Mouse (Mus musculus) left cerebral cortex, adult 9 months (tissue): ENCODE results near the gene Chrm5.
A peak's percentile ranks its signal among the peaks of the same experiment; 100 is the strongest.

ENCODE experiments used
- DNase-seq, 2 experiments: peaks; one replicate each; pipeline ENCODE4 v3.0.0; 2022; ENCODE audit warnings: low spot score in 2 of 2

The Chrm5 gene

DNA sequence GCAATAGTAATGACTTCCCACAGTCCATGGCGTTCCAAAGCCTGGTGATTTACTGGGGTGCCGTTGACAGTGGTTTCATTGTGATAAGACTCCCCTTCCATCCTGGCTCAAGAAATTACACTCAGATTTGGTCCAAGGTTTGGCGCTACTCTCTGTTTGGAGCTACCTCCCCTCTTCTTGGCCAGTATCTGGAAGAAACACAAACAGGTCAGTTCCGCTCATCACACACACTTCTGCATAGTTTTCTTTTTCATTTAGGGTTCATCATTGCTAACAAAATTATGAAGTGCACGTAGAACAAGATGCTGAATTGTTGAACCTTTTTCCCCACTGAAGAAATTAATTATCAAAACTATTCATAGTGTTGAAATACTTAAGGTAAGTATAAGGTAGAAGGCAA, at the start of gene Chrm5:
Gene Chrm5, minus strand, starts transcription at position 101 of the 400 bp plus-strand sequence.
- no peak for DNase-seq

- no peak for DNase-seq
These were observed 46.4 kb upstream of the Chrm5 start for GRCm38 (mm10) chr2:112526933-112527332.

- no peak for DNase-seq
These were observed 40.2 kb upstream of the Chrm5 start for GRCm38 (mm10) chr2:112520526-112521482.

DNA sequence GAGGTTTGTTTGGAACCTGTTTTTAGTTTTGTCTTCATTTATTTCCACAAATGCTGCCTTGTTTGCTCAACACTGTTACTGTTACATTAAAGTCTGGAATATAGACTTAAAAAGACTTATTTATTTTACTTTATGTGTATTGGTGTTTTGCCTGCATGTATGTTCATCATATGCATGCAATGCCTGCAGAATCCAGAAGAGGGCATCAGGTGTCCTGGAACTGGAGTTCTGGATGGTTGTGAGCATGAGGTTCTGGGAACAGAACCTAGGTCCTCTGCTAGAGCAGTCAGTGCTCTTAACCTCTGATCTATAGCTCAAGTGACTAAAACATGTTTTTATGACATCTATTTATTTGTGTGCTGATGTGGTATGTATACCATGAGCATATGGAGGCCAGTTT, 38.0 kb upstream of the Chrm5 start:
- no peak for DNase-seq

- no peak for DNase-seq
These were observed 36.6 kb upstream of the Chrm5 start for GRCm38 (mm10) chr2:112517218-112517617.

- DNase-seq = no peak
These were observed 36.2 kb upstream of the Chrm5 start for GRCm38 (mm10) chr2:112516728-112517127.

DNA sequence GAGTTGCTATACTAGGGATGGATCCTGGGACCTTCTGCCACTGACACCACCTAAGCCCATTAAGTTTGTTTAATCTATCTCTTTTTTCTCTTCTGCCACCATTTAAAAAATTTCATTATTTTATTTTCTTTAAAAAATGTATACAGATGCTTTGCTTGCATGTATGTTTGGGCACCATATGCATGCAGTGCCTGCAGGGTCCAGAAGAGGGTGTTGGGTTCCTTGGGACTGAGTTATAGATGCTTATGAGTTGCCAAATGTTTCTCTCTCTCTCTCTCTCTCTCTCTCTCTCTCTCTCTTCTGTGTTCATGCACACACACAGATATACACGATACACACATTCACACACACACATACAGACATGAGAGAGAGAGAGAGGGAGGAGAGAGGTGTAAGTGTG, 32.5 kb upstream of the Chrm5 start:
- DNase-seq = no peak

- no peak for DNase-seq
These were observed 29.6 kb upstream of the Chrm5 start for GRCm38 (mm10) chr2:112510140-112510539.

GRCm38 (mm10) chr2:112507444-112507843, 26.9 kb upstream of the Chrm5 start:
- DNase-seq = no peak

GRCm38 (mm10) chr2:112506841-112507435, 26.4 kb upstream of the Chrm5 start:
- no peak for DNase-seq

DNA sequence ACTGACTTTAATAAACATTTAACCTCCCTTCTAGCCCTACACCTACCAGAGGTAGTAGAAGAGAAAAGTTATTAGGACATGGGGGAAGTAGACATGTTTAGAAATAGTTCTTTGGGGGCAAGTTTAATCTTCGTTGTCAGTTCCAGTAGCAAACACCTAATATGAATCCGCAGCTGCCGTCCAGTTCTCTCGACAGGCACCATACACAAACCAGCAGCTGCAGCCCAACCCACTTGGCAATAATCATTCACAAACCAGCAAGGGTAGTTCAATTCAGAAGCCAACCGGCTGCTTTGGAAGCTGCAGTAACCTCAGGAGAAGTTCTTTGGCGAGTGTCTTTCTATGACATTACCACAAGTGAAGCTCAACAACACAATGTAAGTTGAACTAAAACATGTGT, 23.4 kb upstream of the Chrm5 start:
- DNase-seq = no peak

GRCm38 (mm10) chr2:112501209-112501608, 20.6 kb upstream of the Chrm5 start:
- peak in 1 of 2 experiments; percentile 84 for DNase-seq

DNA sequence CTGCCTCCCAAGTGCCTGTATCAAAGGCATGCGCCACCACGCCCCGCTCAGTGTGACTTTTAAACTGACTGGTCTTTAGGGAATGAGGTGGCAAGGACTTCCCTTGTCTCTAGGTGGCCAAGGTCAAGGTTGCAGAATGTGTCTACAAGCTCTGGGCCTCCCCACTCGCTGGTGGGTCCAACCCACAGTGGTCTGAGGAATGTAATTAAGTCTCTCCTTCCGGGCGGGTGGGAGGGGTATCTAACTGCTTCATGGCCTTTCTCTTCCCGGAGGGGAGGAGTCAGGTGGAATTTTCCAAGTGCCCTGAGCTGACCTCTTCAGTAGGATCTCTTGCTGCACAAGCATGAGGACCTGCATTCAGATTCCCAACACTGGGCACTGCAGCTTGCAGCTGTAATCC, 17.3 kb upstream of the Chrm5 start:
- no peak for DNase-seq

GRCm38 (mm10) chr2:112493539-112494260, 13.1 kb upstream of the Chrm5 start:
- DNase-seq = no peak

DNA sequence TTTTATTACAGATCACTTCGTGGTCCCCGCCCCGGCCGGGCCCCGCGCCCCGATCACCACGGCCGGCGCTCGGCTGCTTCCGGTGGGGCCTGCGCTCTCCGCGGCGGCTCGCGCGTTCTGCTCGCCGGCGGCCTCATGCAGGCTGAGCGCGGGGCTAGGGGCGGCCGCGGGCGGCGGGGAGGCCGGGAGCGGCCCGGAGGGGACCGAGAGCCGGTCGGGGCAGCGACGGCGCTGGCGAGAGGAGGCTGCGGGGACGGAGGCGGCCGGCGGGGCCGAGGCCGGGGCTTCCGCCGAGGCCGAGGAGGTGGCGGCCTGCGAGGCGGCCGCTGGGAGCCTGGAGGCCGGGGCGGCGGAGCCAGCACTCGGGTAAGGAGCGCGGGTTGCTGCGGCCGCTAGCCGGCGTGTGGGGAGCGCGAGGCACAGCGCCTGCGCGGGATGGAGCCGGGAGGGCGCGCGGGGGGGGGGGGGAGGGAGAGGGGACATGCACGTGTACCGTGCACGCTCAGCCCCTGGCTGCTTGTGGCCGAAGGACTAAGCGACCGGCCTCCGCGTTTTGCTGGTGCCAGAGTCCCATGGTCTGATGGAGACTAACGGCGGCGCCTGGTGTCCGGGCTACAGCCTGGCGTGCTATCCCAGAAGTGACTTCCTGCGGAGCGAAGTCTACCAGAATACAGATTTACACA, 12.4 kb upstream of the Chrm5 start, which contains the start of gene Aven:
Gene Aven, plus strand, starts transcription at position 109 of the 683 bp plus-strand sequence.
- peak in 1 of 2 experiments; percentile 77 for DNase-seq

DNA sequence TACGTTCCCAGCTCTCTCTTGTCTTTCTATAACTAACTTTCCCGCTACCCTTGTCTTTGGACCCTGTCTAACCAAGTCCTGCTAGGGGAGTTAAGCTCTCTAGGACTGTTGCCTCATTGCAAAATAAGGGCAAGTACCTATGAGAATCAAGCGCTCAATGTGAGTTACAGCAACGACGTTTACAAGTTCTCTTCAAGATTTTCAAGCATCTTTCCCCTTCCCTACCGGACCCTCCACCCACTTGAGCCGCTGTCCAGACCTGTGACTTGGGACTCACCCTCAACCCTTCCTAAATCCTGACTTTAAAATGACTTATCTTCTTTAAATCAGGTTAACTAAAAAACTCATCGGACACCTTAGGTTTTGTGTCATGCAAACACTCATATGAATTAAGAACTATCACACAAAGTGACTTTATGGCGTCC, 11.9 kb upstream of the Chrm5 start:
- DNase-seq = no peak

DNA sequence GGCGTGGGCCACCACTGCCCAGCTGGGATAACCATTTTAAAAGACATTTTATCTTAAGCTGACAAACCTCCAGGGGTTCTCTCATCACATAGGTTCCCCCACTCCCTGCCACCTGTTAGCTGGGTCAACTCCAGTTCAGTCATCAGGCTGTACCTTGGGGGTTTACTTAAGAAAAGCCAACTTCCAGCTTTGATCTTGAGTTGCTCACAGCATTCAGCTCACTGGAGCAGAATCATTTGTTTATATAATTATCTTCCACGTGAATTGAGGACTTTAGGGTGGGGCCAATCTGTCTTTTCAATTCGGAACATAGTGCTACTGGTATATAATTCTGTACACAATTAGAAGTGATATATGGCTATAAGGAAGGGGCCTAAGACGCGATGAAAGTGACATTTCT, 11.1 kb upstream of the Chrm5 start:
- no peak for DNase-seq

- DNase-seq = no peak
These were observed 10.1 kb upstream of the Chrm5 start for GRCm38 (mm10) chr2:112490483-112491196.

DNA sequence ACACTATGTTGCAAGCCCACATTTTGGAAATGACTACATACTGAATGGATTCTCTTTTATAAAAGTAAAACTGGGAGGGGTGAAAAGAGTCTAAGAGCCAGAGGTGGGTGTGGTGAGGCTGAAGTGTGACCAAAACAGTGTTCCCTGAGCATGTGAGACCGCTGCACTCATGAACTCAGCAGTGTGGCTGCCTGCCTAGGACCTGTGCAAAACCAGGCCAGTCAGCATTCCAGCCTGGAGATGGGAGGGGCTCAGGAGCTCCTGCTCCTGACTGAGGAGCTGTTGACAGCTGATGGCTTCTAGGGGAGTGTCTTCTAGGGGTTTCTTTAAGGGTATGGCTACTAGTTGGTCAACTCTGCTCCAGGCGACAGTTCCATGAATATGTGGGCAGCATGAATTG, 4.3 kb upstream of the Chrm5 start:
- DNase-seq = no peak

DNA sequence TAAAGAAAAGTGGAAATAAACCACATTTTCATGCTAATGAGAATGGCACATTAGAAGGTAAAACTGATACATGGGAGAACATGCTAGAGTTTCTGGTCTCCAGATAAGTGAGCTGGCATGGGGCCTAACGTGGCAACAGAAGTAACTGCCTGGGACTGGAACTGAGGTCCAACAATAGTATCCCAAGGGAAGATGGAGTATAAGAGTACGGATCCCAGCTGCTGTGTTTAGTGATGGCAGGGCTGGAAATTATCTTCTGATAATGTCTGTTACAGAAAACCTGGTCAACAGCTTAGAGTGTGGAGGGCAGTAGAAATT, 2.7 kb upstream of the Chrm5 start:
- DNase-seq = no peak
